Mouse (Mus musculus) heart, adult 8-10 months (tissue): ENCODE measurements around the gene Sf1. TPM values are rescaled to one million over a fixed set of nuclear protein-coding genes. Genes with fewer than 3 reads are reported as not detected.

Experiments used
- DNase-seq: peaks from one replicate; pipeline ENCODE4 v3.0.0; 2022; ENCODE audit warnings: low spot score
- total RNA-seq, 4 experiments: library from RNA; stranded (reverse); gene quantifications; 2 replicates each; pipeline ENCODE4 v1.2.4; 2022

Gene Sf1
- total RNA-seq, 4 experiments from 2014 or later: 84.3 to 103 (median 91.3) TPM

DNA sequence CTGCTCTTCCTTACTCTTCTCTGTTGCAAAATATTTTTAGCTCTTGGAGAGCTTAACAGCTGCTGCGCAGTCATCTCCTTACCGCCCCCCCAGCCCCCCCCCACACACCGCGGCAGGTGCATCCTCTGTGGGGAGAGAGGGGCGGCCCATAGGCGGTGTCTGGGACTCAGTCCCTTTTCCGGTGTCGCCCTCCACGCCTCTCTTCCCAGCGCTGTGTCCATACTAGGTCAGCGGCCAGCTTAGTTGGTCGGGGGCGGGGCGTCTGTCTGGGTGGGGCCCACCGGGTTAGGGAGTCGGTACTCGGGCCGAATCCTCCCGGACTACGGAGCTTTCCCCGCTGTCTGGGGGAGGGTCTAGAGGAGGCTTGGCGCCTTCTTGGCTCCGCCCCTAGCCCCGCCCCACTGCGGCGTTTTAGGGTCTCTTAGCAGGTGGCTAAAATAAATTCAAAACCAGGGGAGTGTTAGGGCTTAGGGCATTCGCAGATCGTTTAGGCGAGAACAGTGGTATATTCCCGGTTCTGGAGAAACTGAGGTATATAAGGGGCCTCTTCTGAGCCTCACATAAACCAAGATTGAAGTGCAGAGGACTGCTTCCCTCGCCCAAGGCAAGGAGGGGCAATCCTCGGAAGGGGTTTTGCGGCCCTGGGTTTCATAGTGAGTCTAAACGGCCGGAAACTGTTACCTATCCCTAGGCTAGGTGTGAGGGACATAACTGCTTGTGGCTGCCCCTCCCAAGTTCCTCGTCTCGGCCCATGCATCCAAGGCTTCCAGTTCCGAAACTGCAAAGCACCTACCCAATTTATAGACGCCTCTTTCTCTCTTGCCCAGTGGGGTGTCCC, 35.2 kb downstream of the Sf1 start:
- DNase-seq: peak; percentile 87

- DNase-seq: peak; percentile 84
Observed at GRCm38 (mm10) chr19:6399285-6400095, 36.0 kb downstream of the Sf1 start, which contains the start of gene Rasgrp2. TSS of gene Rasgrp2 (plus strand) at chr19:6399340.

- no peak for DNase-seq
Observed at GRCm38 (mm10) chr19:6400096-6401086, 36.9 kb downstream of the Sf1 start.

DNA sequence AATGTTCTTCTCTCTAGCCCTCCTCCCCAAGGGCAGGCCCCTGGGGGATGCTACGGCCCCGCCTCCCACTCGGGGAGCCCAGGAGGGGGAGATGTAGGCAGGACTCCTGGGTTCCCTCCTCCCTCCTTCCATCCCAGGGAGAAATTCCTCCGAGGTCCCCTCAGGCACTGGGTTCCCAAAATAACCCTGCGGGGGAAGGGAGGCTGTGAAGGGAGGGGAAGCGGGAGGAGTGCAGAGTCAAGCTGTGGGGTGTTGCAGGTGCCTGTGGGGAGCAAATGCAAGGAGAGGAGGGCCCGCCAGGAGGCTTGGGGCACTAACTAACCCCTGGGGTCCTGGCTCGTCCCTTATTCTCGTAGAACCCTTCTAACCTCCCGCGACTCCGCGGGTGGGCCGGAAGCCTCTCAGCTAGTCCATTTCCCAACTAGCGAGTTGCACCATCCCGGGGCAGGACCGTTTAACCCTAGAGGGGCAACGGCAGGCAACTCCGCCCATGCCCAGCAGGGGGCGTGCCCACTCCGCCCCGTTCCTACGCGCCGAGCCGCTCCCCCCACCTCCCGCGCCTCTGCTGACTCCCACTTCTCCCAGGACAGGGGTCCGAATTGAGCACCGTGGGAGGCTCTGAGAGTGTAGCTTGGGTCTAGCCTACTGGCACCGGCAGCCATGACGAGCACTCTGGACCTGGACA, 37.8 kb downstream of the Sf1 start:
- DNase-seq: peak; percentile 88

- DNase-seq: peak; percentile 71
Observed at GRCm38 (mm10) chr19:6401951-6402350, 38.5 kb downstream of the Sf1 start.

GRCm38 (mm10) chr19:6403869-6404268, 40.4 kb downstream of the Sf1 start:
- no peak for DNase-seq

DNA sequence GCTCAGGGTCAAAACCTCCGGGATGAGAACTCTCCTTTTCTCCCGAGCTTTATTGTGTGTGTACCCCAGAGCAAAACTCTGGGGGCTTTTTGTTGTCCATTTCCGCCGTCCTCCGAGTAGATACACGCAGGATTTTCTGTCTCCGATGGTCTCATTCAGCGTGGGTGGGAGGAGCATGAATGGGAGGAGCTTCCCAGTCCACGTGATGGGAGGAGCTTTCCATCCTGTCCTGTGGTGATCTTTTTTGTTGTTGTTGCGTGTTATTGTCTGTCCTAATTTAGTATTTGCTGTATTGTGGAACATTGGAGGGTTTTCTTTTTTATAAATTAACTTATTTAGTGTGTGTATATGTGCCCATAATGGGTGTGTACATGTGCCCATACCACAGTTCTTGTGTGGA, 41.9 kb downstream of the Sf1 start:
- no peak for DNase-seq

DNA sequence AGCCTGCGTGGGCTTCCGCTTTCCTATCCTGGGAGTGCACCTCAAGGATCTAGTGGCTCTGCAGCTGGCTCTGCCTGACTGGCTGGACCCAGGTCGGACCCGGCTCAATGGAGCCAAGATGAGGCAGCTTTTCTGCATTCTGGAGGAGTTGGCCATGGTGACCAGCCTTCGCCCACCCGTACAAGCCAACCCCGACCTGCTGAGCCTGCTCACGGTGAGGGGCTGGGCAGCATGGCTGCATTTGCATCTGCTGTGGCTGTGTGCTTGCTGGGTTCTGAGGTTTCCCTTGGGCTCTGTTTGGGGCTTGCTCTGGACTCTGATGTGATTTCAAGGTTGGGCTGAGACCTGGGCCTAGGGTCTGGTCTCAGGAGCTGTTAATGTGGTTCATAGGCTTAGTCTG, 43.6 kb downstream of the Sf1 start:
- DNase-seq: no peak

- DNase-seq: no peak
Observed at GRCm38 (mm10) chr19:6407816-6408510, 44.5 kb downstream of the Sf1 start.

- DNase-seq: no peak
Observed at GRCm38 (mm10) chr19:6408749-6409148, 45.3 kb downstream of the Sf1 start.

DNA sequence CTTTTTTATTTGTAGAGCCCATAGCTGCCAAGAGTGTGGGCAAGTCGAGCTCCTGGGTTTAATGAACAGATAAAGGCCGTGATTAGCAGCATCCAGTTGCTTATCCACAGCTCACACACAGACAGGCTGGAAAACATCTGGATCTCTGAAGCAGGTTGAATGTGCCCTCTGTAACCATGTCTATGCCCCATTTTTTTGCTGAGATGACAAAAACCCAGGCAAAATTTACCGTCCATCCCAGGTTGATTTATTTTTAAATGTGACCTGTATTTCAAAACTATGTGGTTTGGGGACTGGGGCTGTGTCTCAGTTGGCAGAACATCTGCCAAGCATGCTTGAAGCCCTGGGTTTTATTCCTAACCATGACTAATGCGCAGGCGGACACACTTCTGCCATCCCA, 45.7 kb downstream of the Sf1 start:
- no peak for DNase-seq

- no peak for DNase-seq
Observed at GRCm38 (mm10) chr19:6409936-6410335, 46.4 kb downstream of the Sf1 start.

DNA sequence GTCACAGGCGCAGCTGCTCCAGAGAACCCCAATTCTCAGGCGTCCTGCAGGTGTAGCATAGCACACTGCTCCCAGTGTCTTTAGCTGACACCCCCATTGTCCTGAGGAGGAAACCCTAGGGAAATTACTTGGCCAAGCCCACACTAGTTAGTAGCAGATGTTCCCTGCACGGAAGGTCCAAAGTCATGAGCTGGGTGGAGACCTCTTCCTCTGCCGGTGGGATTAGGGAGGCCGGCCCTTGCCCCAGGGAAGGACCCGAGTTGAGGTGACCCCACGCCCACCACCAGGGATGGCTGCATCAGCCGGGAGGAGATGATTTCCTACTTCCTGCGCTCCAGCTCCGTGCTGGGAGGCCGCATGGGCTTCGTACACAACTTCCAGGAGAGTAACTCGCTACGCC, 49.3 kb downstream of the Sf1 start:
- peak; percentile 36 for DNase-seq

DNA sequence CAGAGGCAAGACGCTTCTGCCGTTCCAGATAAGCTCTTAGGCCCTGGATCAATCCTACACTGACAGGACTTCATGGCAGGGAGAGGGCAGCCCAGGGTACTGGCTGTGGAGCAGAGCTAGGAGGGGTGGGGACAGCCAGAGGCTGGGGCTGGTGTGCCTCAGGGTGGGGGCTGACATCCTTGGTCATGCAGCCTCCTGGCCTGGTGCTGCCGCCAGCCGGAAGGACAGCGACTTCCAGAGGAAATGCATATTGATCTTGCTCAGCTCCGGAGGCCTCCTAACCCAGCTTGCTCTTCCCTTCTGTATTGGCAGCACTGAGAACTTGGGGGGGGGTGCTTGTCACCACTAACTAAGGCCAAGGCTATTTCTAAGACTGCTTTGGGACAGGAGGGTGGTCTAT, 52.0 kb downstream of the Sf1 start:
- DNase-seq: no peak

DNA sequence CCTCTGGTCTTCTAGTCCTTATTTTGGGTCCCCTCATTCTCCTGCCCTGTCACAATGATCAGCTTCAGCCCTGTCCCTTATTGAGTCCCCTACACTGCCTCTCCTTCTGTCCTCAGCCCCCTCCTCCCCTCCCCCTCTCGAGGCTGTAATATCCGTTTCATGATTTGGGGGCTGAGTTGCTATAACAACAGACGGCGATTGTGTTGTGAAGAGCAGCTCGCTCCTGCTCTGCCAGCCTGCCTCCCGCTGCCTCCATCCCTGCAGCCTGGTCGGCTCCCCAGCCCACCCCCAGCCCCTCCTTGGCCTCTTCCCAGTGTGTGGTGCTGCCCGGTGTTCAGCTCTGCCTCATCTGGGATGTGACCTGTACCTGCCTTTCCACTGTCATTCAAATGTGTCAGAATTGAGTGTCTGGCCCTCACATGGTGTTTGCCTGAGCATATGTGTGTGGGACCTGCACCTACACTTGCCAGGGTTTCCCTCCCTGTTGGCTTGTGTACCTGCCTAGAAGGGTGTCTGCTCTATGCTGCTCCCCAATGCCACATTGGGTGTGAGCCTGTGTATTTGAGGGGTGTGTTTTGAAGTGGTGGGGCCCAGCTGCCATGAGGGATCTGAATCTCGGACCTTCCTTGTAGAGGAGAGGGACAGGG, 52.8 kb downstream of the Sf1 start:
- DNase-seq: no peak

DNA sequence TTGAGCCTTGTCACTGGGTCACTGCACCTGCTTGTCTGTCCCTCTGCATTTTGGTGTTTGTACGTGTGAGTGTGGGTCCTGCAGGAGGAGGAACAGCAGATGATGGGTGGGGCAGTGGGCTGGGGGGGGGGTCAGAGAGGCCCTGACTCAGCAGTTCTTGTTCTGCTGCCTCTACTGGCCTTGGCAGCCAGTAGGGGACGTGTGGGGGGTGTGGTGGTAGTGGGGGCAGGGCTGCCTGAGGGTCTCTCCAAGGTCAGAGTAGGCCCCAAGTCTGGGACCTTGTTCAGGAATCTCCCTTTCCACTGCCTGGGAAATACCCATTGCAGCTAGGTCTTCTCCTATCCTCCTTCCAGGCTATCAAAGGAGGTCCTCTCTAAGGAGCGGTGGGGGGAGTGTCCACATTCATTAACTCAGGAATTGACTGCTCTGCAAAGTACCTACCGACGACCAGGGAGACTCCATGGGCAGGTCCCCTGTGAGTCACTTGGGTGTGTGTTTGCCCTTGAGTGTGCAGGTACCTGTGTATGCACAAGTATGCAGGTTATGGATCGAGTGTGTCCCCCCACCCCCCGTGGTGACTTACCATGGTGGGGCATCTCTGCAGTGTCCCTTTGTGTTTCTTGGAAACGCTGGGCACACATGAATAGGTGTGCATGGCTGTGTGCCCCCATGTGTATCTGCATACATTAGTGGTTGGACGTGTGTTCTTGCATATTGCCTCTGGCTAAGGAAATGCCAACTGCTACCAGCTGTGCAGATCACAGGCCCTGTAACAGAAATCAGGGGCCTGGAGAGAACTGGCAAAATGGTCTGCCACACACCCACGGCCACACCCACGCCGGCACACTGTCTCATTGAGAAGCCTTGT, 53.6 kb downstream of the Sf1 start:
- DNase-seq: no peak

DNA sequence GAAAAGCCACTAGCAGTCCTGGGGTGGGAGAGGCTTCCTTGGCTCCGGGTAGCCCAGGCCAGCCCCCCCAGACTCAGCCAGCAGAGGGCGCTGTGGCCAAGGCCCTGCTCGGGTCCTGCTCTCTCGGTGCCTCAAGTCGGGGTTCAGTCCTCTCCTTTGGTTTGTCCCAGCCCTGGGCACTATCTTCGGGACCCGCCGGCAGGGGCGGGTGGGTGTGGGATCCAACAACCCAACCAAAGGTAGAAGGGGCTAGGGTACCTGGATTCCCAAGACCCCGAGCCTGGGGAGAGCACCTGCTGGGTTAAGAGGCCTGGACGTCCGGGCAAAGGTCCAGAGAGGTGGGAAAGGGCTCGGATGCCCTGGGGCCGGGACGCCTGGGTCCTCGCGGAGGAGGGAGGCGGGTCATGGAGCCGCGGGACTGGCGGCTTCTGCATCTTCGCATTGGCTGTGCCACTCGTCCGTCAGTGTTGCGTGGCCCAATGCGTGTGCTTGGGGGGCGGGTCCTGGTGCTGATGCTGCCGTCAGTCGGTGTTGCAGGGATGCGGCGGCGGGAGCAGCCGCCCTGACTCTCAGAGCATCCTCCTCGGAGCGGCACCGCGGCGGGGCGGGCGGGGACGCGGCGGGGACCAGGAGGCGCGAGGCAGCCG, 54.9 kb downstream of the Sf1 start, which contains the start of gene Nrxn2:
Gene Nrxn2 (plus strand): TSS at position 499 of the 647 bp plus-strand sequence.
- peak; percentile 85 for DNase-seq
